Mouse (Mus musculus): Measurements from ENCODE around the gene Tmem163.

Gene Tmem163

DNA sequence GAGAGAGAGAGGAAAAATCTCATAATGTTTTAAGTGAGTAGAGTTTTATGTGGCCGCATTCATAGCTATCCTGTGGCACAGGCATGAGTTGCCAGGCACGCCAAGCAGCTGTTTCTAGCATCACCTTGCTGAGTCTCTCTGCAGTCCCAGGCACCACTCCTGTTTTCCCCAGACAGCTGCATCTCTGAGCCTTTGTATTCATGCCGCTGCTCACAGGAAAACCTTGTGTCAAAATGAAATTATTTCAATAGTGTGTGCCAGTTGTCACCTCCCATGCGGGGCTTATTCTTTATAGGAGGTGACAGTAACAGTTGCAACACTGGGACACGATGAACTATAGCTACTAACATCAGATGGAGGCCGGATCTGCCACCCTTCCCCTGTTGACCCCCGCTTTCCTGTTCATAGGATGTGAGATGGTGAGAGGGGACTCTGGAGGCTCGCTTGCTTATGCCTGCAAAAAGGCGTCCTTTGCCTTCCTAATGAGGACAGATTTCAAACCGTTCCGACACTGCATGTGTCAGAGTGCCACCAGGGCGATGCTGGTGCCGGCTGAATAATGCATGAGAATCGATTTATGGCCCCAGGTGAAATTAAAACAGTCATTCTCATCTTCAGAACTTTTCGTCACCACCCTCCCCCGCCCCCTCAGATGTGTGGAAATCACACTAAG lies 171.1 kb downstream of the Tmem163 start:
- in situ Hi-C loops (cut with MboI, MseI), result no loop called here

DNA sequence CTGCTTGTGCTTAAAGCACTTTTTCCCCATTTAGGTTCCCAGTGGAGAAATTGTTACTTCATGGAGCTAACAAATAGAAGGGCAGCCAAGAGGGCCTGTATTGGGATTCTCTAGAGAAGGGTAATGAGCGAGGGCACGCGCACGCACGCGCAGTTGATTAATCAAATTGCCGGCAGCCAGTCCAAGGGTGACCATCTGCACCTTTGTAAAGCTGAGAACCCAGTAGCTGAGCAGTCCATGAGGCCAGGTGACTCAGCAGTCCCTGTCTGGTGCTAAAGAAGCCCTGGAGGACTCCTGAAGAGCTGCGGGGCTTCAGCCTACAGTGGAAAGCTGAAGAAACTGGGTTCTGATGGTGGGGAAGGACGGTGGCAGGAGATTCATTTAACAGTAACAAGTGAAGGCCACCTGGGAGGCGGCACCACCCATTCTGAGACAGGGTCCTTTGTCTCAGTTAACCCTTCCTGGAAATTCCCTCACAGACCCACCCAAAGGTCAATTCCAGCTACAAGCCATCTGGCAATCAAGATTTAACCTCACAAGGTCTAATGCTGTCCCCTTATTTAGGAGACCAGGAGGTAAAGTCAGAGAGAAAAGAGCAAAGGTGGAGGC lies 172.2 kb downstream of the Tmem163 start:
- in situ Hi-C loops (cut with MboI, MseI), result no loop called here

DNA sequence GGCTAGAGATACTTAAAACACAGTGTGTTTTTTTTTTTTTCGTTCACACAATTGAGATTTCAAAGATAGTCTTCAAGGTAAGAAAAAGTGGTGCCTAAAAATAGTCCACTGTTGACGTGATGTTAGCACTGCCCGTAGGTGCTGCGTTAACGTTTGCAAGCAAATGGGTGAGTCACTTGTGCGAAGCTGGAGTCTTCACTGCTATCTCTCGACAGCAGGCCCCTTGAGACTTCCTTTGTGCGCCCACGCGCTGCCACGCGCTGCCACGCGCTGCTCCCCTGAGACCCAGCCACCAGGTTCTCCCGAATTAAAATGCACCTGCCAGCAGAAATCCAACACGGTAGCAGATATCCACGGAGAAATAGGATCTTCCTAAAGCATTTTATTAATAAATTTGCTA lies 178.6 kb downstream of the Tmem163 start:
- in situ Hi-C loops (cut with MboI, MseI), result no loop called here

DNA sequence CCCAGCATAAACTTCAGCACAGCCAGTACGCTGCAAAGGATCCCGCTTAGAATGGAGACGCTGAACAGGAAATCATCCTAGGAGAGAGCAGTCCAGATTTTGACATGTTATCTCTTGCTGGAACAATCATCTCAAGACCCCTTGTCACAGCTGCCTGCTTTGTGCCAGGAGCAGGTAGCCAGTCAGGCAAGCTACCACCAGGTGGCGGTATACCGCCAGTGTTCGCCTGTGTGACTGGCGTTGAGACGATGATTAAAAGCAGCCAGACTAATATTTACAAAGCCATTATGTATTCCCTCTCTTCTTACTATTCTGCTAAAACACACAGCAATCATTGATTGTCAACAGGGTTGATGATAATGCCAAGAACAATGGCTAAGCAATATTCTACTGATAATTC lies 179.1 kb downstream of the Tmem163 start:
- in situ Hi-C loops (cut with MboI, MseI), result no loop called here

DNA sequence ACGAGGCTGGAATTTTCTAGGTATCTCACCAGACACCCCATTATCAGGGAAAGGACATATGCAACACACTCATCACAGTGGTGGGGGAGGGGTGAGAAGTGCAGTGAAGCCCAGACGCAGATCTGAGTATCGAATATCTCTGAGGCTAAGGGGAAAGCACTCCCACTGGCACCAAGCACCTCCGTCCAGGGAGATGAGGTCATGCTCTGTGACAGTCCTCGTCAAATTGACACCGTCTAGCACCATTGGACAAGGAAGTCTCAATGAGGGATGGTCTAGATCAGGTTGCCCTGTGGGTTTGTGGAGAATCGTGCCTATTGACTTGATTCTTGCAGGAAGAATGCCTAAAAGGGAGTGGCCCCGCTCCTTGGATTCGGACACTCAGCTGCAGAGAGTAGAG lies 180.6 kb downstream of the Tmem163 start:
- in situ Hi-C loops (cut with MboI, MseI), result loop anchor here (5.0 kb wide), 2 partner anchors 184 to 254 kb away; no protein-coding TSS in a partner anchor

DNA sequence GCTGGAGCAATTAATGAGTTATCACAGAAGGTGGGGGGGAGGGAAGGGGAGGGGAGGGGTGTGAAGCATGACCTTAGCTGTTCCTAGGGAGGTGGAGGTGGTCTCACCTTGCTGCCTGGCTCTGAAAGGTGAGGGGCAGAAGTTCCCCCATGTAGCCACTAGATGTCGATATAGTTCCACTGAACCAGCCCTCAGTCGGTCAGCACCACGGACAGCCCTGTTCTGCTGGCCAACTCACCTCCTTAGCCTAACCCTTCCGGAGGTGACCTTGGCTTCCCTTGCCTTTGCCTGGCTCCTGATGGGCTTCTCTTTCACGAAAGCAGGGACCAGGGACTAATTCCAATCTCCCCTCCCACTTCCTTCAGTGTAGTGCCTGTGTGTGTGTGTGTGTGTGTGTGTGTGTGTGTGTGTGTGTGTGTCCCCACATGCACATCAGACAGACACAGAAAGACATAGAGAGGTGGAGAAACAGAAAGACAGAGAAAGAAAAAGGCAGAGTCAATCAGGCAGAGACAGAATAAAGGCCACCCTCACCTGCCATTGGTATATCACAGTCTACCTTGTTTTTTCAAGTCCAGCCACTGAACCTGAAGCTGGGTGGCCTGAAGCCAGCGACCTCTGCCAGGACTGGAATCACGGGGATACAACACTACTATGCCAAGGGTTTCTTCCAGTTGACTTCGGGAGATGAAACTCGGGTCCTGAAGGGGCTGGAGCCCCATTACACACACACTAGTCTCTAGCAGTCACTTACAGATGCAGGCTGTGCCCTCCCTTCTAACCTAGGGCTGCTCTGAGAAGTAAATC lies 182.4 kb downstream of the Tmem163 start:
- in situ Hi-C loops (cut with MboI, MseI), result loop anchor here (5.0 kb wide), 2 partner anchors 185 to 255 kb away; no protein-coding TSS in a partner anchor

DNA sequence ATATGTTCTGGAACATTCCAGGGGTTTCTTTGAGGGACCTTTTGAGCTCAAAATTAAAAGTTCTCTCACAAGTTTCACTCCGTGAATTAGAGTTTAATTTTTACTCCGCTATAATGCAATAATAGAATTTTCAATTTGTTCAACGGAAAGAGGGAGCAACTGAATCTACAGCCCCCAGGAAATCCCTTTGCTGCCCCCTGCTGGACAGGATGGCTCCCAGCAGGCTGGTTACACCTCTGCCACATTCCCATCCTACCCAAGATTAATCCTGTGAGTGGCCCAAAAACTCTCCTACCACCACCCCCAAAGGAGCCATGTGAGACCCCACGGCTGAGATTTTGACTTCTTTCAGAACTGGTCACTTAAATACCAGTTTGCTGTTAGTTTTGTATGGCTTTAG lies 192.2 kb downstream of the Tmem163 start:
- in situ Hi-C loops (cut with MboI, MseI), result no loop called here

DNA sequence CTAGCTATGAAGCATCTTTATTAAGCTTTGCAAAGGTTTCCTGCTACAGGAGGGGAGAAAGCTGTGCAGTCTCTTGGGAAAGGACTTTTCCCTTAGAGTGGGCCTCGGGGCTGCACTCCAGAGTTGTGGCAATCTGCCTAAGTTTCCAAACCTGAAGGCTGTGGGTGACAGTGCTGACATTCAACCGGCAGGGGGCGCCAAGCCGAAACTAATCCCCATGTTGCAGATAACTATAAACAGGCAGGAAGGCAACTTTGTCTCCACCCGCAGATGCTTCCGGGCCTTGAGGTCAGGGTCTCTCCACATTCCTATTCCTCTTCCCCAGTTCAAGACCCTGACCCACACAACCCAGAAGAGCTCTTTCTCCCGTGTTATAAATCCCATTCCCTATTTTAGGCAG lies 194.5 kb downstream of the Tmem163 start:
- in situ Hi-C loops (cut with MboI, MseI), result no loop called here

DNA sequence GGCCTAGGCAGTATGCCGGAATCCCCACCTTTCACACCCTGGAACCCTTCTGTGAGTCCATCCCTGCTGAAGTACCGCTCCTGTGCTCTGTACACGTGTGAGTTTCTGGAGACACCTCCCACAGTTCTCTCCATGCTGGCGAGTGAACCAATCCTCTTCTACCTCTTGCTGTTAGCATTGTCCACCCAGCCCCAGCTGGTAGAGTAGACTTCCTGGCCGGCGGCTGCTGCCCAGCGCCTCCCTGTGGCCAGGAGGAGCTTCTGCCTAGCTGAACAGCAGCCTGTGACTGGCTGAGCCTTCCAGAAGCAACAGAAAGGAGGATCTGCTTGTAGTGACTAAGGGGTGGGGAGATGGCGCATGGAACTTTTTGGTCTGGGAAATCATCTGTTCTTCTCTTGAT lies 195.2 kb downstream of the Tmem163 start:
- in situ Hi-C loops (cut with MboI, MseI), result no loop called here

DNA sequence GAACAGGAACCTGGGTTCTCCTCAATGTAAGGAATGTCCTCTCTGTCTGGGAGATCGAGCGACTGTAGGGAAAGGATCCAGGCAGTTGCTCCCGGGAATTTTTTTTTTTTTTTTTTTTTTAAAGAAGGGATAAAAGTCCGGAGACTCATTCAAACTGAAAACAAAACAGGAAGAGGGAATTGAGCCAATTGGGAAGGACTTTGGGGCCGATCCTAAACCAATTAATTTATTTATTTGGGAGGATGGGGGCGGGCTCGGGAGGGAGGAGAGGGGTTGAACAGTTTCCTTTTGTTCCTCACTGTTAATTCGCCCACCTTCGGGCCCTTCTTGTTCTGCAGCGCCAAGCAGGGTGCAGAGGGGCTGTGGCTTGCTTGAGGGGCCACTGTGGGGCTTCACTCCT lies 196.4 kb downstream of the Tmem163 start:
- in situ Hi-C loops (cut with MboI, MseI), result no loop called here

DNA sequence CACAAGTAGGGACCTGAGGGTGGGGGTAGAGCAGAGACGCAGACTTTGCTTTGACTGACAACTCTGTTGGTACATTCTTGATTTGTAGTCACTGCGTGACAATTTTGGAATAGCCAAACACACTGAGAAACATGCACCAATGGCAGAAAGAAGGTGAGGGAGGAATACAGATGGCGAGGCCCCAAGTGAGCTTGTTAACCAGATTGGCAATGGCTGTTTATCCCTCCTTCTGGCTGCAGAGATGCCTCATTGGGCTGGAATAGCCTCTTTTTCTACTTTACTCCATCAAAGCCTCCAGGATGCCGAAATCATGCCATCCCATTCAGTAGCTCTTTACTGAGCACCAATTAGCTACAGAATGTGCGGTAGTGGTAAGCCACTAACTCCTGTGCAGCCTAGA lies 203.6 kb downstream of the Tmem163 start:
- in situ Hi-C loops (cut with MboI, MseI), result loop anchor here (10.0 kb wide), 1 partner anchor 449 kb away; no protein-coding TSS in a partner anchor

DNA sequence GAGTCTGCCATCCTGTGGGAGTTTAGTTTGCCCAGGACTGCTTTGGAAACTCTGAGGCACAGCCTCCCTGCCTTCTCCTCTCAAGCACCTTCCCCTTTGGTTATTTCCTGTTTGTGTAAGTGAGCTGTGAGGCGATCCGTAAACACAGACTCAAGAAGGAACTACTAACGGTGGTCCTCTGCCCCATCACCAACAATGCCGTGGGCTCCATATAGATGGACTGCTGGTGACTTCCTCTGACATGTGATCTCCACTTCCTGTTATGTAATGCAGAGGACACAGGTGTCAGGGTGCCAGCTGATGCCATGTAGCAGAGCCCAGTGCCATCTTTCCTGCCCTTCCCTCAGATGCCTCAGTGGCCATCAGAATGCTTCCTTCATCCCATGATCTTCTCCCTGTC lies 209.2 kb downstream of the Tmem163 start:
- in situ Hi-C loops (cut with MboI, MseI), result loop anchor here (10.0 to 25.0 kb wide), 2 partner anchors 455 to 458 kb away; no protein-coding TSS in a partner anchor

DNA sequence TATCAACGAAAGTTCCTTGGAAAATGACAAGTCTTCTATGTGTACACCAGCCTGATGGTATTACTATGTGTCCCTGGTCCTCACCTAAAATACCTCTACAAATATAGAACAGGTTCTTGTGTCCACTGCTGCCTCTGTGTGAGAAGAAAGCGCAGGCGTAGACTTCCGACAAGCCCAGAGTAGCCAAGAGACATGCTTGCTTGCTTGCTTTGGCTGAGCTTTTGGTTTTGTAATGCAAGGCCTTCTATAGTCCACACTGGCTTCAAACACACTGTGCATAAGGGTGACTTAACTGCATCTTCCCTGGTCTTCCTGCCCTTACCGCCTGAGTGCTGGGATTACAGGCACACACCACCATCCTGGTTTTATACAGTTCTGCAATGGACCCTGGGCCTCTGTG lies 212.1 kb downstream of the Tmem163 start:
- in situ Hi-C loops (cut with MboI, MseI), result loop anchor here (25.0 kb wide), 1 partner anchor 455 kb away; no protein-coding TSS in a partner anchor

DNA sequence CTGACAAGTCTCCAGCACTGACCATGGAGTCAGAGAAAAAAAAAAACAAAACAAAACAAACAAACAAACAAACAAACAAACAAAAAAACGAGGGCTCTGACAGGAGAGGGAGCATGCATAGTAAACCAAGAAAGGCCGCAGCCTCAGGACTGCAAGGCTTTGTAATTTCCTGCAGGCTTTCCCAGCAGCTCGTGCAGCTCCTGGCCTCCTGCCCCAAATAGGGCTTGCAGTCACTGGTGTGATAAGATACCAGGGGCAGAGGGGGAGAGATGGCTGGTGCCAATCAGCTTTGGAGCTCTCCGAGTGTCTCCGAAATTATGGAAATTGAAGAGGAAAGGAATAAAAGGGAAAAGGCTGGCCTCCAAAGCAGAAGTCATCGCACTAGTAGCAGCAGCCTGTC lies 214.1 kb downstream of the Tmem163 start:
- in situ Hi-C loops (cut with MboI, MseI), result loop anchor here (25.0 kb wide), 1 partner anchor 453 kb away; no protein-coding TSS in a partner anchor

DNA sequence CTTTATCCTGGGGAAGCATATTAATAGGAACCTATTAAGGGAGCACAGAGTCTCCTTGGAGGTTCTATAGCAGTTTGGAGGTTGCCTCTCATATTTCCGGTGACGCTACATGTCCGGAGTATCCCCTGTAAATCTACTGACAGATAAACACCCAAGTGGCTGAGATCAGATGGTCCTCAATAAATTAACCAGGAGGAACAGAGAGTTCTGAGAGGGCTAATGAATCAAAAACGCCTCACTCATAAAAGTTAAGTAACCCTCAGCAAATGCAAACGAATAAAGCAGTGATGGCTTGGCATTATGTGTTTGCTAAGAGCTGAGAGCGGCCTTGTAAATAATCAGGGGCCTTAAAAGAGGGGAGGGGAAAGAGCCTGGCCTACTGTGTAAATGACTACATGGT lies 215.3 kb downstream of the Tmem163 start:
- in situ Hi-C loops (cut with MboI, MseI), result loop anchor here (25.0 kb wide), 1 partner anchor 452 kb away; no protein-coding TSS in a partner anchor

DNA sequence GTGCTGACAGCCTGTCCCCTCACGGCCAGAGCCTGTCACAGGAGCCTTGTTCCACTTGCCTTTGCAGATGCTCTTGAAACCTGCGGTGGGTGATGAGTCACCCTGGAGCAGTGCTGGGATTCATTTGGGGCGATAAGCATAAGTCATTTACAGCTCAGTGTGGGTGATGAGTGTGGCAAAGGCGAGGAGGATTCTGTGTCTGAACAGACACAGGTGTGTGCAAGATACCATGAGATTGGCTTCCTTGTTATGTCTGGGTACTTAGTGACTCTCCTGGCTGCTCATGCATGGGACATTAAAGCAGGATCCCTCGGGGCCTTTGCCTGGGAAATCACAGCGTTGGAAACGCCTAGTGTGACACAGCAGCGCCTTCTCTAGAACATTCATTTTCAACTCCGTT lies 218.3 kb downstream of the Tmem163 start:
- in situ Hi-C loops (cut with MboI, MseI), result loop anchor here (25.0 kb wide), 1 partner anchor 449 kb away; no protein-coding TSS in a partner anchor

DNA sequence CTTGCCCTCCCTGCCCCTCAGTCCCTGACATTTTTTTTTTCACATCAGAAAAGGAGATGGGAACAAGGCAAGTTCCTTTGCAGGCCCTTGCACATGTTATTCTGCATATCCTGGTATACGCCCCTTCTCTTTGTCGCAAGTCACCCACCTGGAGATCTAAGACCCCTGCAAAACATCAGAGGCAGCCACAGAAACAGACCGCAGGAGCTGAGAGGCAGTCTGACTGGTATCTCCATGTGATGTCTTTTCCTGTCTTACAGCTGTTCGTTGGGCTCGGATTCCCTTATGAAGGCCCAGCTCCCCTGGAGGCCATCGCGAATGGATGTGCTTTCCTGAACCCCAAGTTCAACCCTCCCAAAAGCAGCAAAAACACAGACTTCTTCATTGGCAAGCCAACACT lies 219.8 kb downstream of the Tmem163 start:
- in situ Hi-C loops (cut with MboI, MseI), result loop anchor here (25.0 kb wide), 1 partner anchor 447 kb away; no protein-coding TSS in a partner anchor

DNA sequence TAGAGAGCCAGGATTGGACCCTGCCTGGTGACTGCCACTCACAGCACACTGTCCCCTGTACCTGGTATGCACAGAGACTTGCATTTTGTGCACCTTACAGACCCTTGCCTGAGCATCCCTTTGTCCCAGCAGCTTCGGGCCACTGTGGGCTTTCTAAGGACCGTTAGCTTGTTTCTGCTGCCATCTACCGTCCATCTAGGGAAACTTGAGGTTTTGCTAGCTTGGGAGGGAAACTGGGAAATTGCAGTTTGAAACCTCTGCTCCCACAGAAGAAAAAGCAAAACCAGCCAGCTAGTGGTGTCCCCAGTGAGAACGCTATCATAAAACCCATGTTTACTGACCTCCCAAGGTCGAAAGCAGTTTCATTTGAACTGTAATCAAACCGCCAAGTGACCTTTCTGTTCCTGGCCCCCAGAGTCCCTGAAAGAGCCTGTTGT lies 220.3 kb downstream of the Tmem163 start:
- in situ Hi-C loops (cut with MboI, MseI), result loop anchor here (25.0 kb wide), 1 partner anchor 447 kb away; no protein-coding TSS in a partner anchor

DNA sequence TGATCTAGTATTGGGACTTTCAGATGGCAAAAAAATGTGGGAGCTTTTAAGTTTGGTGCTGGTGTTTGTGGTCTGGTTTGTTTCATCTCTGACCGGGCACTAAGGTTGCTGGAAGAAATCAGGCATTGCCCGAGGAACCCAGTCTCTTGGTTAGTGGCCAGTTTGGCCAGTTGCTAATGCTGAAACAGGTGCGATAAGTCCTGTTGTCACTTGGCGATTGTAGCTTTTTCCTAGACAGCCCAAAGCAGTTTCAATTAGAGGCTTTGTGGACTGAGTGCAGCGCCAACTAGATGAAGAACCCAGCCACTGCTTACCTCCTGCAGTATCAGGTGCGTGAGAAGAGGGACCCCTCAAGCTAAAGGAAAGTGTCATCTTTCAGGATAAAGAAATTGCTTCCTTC lies 226.0 kb downstream of the Tmem163 start:
- in situ Hi-C loops (cut with MboI, MseI), result loop anchor here (25.0 kb wide), 1 partner anchor 441 kb away; no protein-coding TSS in a partner anchor

DNA sequence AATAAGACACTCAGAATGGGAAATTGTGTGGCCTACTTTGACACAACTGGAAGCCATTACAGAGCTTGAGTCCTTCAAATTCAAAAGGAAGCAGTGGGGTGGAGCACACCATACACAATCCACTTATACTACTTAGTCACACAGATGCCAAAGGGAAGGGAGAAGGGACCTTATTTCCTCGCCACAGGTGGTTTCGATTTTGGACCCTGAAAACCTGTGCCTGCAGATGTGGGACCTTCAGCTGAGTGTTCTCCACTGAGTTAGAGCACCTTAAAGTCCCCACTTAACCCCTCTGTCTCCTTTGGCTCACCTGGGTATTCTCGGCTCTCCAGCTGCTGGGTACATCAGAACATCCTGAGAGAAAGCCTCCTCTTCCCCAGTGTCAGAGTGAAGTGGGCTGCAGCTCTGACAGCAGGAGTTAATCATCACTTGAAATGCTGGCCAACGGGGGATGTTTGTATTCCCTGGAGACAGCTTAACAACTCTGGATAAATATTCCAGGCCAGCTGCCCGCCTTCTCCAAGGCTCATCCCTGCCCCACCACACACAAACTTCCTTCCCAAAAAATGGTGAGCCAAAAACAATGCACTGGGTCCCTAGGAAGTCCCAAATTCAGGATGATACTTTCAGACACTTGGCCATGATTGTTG lies 234.4 kb downstream of the Tmem163 start:
- in situ Hi-C loops (cut with MboI, MseI), result no loop called here
